Mouse (Mus musculus): ENCODE data around the gene C130074G19Rik.

C130074G19Rik gene

DNA sequence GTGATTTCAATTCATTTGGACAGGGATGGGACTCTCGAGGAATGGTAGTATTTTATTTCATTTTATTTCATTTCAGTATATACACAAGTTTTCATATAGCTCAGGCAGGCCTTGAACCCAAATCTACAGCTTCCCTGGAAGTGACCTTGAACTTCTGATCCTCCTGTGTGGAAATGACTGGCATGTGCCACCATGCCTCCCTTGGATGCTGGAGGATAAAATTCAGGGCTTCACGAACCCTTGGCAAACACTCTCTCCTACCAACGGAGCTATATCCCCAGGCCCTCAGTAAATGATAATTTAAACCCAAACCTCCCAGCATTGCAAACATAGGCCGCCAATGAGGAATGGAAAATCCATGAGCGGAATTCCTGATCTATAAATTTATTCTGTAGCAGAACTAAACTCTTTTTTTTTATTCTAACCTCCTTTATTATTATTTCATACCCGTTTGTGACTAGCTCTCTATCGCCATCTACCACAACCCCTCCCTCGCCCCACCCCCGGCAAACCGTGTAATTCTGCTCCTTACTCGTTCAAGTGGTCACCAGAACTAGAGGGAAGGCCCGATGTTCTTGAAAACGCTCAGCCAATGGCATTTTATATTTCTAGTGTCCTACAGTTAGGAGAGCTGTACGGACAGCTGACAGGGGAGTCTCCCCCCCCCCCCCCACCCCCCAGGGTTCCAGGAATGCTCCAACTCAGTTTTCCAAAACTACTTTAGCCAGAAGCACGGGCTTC lies 38.5 kb downstream of the C130074G19Rik start:
- DNase-seq (ENCODE audit: low read depth, low spot score) = peak; percentile 40

DNA sequence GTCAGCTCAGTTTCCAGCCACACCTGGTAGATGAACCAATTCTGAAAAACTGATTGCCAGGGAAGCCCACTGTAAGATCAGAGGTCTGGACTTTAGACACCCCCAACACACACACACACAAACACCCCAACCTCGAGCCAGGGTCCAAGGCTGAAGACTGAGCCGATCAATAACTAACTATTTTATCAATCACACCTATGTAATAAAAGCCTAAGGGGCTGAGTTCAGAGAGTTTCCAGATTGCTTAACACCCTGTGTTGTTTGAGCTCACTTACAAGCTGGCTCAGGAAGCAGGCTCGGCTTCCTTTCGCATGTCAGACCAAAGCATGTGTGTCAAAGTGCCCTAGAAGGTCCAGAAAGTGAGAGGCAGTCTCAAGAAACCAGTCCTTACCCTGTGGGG lies 45.4 kb downstream of the C130074G19Rik start:
- DNase-seq (ENCODE audit: low read depth, low spot score) = no peak

DNA sequence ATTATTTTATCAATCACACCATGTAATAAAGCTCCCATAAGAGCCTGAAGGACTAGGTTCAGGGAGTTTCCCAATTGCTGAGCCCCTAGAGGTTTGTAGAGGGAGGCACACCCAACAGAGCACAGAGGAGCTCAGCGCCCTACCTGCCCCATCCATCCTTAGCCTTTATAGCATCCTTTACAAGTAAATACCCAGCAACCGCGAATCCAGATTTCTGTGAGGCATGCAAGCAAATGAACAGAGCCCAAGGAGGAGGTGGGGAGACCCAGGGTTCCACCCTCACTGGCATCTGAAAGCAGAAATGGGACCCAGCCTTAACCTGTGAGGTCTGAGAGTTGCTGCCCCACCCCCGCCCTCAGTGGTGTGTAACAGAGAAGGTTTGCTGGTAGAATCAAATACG lies 46.7 kb downstream of the C130074G19Rik start:
- no peak for DNase-seq (ENCODE audit: low read depth, low spot score)

DNA sequence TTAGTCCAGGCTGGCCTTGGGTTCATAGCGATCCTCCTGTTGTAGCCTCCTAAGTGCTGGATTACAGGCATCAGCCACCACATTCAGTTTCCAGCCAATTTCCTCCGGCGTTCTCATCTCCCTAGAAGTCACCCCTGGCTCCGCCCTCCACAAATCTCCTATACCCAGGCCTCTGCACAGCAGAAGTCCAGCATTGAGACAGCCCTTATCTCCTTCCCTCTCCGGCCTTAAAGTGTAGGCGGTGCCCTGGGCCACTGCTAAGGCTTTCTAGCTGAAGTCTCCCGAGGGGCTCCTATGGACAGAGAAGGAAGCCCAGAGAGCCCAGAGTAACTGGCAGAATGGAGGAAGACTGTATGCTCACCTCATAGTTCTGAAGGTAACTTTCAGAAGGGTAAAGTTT lies 49.5 kb downstream of the C130074G19Rik start:
- DNase-seq (ENCODE audit: low read depth, low spot score) = no peak

DNA sequence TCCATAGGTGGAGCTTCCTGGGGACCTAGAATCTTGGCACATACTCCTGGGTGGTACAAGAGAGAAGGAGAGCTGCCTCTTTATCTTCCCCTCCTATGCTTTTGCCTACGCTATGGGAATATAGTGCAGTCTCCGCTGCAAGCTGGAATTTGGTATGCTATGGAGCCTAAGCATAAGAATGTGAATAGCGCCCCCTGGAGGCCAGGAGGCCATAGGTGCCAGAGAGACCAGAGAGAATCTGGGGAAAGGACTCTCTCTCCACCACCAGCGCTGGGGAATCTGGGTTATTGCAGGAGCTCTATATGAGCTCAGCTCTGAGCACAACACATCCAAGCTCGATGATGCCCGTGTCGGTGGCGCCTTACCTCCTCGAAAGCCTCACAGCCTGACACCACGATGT lies 50.8 kb downstream of the C130074G19Rik start:
- peak; percentile 31 for DNase-seq (ENCODE audit: low read depth, low spot score)

DNA sequence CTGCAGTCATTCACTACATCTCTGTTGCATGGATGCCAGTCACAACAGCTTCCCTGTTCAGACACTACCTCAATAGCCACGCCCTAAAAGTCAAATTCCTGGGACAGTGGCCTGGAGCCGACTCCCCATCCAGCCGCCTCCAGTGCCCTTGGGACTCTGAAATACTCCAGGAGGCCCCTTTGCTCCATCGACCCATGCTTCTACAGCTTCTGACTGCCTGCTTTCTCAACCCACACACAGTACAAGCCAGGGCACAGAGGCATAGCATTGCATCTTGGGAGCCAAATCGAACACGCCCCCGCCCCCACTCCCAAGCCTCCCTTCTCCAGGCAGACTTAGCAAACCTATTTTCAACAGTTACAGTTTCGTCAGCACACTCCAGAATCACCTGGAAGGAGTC lies 53.1 kb downstream of the C130074G19Rik start:
- no peak for DNase-seq (ENCODE audit: low read depth, low spot score)

DNA sequence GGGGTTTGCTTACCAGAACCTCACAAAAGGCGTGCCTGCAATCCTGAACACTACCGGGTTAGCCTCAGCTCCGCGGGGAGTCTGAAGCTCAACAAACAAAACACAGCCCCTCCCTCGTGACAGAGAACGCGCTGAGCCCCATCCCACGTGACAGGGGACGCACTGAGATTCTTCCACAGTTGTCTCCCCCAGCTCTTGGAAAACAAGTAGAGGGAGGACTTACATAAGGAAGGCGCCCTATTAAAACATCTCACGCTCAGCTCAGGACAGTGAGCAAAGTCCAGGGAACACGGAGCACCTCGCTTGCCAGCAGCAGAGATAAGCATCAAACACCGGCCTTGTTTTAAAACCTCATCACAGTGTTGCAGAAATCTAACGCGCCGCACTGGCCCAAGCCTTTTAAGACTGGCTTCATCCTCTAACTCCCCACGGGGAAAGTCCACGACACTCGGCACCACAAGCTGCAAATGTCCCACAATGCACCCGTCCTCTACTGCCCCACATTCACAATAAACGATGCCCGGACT lies 55.8 kb downstream of the C130074G19Rik start:
- DNase-seq (ENCODE audit: low read depth, low spot score) = no peak

DNA sequence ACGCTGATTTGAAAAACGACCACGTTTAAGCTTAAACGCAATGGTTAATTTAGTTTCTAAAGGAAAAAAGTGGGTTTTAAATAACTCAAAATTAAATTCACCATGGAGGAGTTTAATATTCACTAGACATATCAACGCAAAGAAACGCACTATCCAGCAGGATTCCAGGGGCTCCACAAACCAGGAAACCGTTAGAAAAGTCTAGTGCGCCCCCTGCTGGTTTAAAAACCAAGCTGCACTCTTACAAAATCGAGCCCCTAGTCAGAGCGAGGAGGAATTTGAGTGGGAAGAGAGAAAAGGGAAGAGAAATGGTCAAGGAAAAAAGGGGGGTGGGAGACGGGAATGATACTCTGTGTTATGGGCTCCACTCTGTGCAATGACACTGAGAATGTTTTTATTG lies 57.9 kb downstream of the C130074G19Rik start:
- DNase-seq (ENCODE audit: low read depth, low spot score) = peak; percentile 38

DNA sequence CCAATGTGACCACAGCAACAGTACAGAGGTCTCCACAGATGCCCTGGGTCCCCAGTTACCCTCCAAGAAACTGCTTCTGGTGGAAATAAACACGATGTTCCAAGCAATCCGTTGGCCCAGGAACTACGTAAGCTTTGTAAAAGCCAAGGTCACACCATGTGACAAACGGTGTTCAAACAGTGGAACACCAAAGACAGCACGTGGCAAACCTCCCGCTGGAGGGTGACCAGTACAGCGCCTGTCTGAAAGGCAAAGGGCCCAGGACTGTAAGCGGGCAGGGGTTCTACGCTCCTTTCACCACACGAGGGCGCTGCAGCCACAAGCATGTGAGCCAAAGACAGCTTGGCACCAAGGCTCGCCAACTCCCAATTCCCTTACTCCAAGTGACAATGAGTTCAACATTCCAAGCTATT lies 58.6 kb downstream of the C130074G19Rik start:
- DNase-seq (ENCODE audit: low read depth, low spot score) = peak; percentile 76

DNA sequence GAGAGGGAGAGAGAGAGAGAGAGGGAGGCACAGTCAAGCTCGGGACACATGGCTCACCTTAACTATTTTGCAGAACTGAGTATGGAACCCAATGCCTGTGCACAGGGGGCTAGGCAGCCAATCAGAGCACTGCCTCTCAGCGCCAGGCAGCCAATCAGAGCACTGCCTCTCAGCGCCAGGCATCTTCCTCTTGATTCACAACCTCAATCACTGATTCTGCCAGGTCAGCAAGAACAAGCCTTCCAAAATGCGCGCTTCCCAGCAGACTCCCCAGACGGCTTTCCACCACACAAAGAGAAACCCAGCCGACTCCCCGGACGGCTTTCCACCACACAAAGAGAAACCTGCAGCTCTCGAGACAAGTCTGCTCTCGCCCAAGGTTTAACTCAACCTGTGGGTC lies 60.3 kb downstream of the C130074G19Rik start:
- DNase-seq (ENCODE audit: low read depth, low spot score) = no peak

All from CD4-positive helper T cell, adult 2 months (primary cell).